Mouse (Mus musculus) cortical plate, adult 2 months (tissue): Measurements from ENCODE around the gene Vmn2r109. TPM values are rescaled to one million over a fixed set of nuclear protein-coding genes. Genes with fewer than 3 reads are reported as not detected.
"Not testable (repeated sequence)": the region's sequence is repeated elsewhere in the genome, so short reads cannot be mapped to it uniquely, and the experiment has no call there.

ENCODE experiments used
- H3K27ac ChIP-seq: fragments of 200-500 bp; 2 replicates; pipeline ENCODE4 v1.5.1; 2012; ENCODE audit warnings: low read length, control low read depth, inconsistent platforms; ENCODE audit not compliant: insufficient read depth
- H3K4me1 ChIP-seq: fragments of 200-500 bp; 2 replicates; pipeline ENCODE4 v1.6.1; 2011; ENCODE audit warnings: low read length; ENCODE audit not compliant: control insufficient read depth, insufficient read depth
- H3K4me3 ChIP-seq: fragments of 200-500 bp; 2 replicates; pipeline ENCODE4 v1.5.1; 2011; ENCODE audit warnings: mild to moderate bottlenecking, low read length, control low read depth; ENCODE audit not compliant: insufficient read depth
- CTCF ChIP-seq: fragments of 200-500 bp; IDR thresholded peaks from 2 replicates; pipeline ENCODE4 v1.5.1; 2011; ENCODE audit warnings: mild to moderate bottlenecking, control low read depth, low read length; ENCODE audit not compliant: insufficient read depth; ENCODE audit errors: extremely low read depth
- POLR2A ChIP-seq: fragments of 200-500 bp; IDR thresholded peaks from 2 replicates; pipeline ENCODE4 v1.6.1; 2011; ENCODE audit warnings: mild to moderate bottlenecking, low read length, control low read depth; ENCODE audit not compliant: insufficient read depth; ENCODE audit errors: extremely low read depth
- polyA plus RNA-seq: library from polyadenylated mRNA; depleted of rRNA; stranded (reverse); fragments of >200 nt; gene quantifications from 2 replicates; pipeline ENCODE4 v1.2.3, GENCODE M21; 2012; rRNA removed

Gene Vmn2r109
- not detected in 2 replicates for polyA plus RNA-seq

- no peak within 1 kb of the TSS for H3K27ac ChIP-seq
- TF ChIP-seq CTCF (no peak), POLR2A (no peak)
These were observed at the start of gene Vmn2r109 for GRCm38 (mm10) chr17:20564656-20565055. TSS of gene Vmn2r109 (minus strand) at chr17:20564756.

GRCm38 (mm10) chr17:20596323-20596722 is 31.8 kb upstream of the Vmn2r109 start, which contains the start of gene Vmn2r110:
TSS of gene Vmn2r110 (minus strand) at chr17:20596423.
- H3K4me3 ChIP-seq = no peak within 1 kb of the TSS
- TF ChIP-seq CTCF (no peak), POLR2A (no peak)
- H3K4me1 ChIP-seq = no peaks in the 10 kb centered on the region
- no peak within 1 kb of the TSS for H3K27ac ChIP-seq

More at GRCm38 (mm10) chr17:20564656-20565055, at the start of gene Vmn2r109:
- Histone ChIP-seq H3K4me1 (no peaks in the 10 kb centered on the region), H3K4me3 (no peak within 1 kb of the TSS)

- H3K4me1 ChIP-seq, H3K27ac ChIP-seq, H3K4me3 ChIP-seq: not testable (repeated sequence)
These were observed 56.3 kb downstream of the Vmn2r109 start for GRCm38 (mm10) chr17:20508247-20508646.

GRCm38 (mm10) chr17:20497858-20498257 is 66.7 kb downstream of the Vmn2r109 start, which contains the start of gene Vmn1r225:
TSS of gene Vmn1r225 (plus strand) at chr17:20498158.
- Histone ChIP-seq H3K4me1 (no peaks in the 10 kb centered on the region), H3K27ac (no peak within 1 kb of the TSS), H3K4me3 (no peak within 1 kb of the TSS)
- TF ChIP-seq POLR2A = no peak
- no peak for TF ChIP-seq CTCF

Other genes starting within 250 kb of the Vmn2r109 start
- not detected in 2 replicates for gene Vmn2r107, start 219.5 kb downstream of the Vmn2r109 start, polyA plus RNA-seq
- gene Vmn1r224, start 150.6 kb downstream of the Vmn2r109 start, polyA plus RNA-seq = not detected in 2 replicates
- not detected in 2 replicates for gene Vmn2r108, start 83.4 kb downstream of the Vmn2r109 start, polyA plus RNA-seq
- gene Vmn1r225, start 66.6 kb downstream of the Vmn2r109 start, polyA plus RNA-seq = not detected in 2 replicates
- gene Vmn2r110, start 31.7 kb upstream of the Vmn2r109 start, polyA plus RNA-seq = not detected in 2 replicates
- gene Fpr-rs3, start 60.1 kb upstream of the Vmn2r109 start, polyA plus RNA-seq = not detected in 2 replicates
- gene Vmn1r226, start 118.1 kb upstream of the Vmn2r109 start, polyA plus RNA-seq = not detected in 2 replicates
- gene Vmn1r227, start 165.1 kb upstream of the Vmn2r109 start, polyA plus RNA-seq = not detected in 2 replicates
- not detected in 2 replicates for gene Vmn1r228, start 221.4 kb upstream of the Vmn2r109 start, polyA plus RNA-seq
- not detected in 2 replicates for gene Vmn1r229, start 246.8 kb upstream of the Vmn2r109 start, polyA plus RNA-seq